In genomic region chr7:19253437-19253836, GRCm38 (mm10) we compare ENCODE assay signal across 29 mouse cellular contexts. TPM values are rescaled to one million over a fixed set of nuclear protein-coding genes. Genes with fewer than 3 reads are reported as not detected.
A peak's percentile ranks its signal among the peaks of the same experiment; 100 is the strongest.
DNase-seq lines count a peak whose midpoint lies in the region; ATAC-seq and TF ChIP-seq lines count a peak whose summit lies in the region.
"Had no signal": no experiment of that assay in that cellular context is flagged by ENCODE, and none has a peak within 500 bp of the region (broad histone marks: within the 10 kb centered on the region; RNA-seq: fewer than 3 reads in every experiment).

No protein-coding gene starts in this region.

- DNase-seq in heart, postnatal 14 days: no peak
- no peak for DNase-seq in liver
- DNase-seq: adrenal gland, postnatal 14 days; B cell, adult 2 months; cerebellum, adult 11 months; cerebellum, adult 8-10 months; cerebellum, postnatal 14 days; embryo, embryonic 11 days; gastrocnemius, postnatal 25 days; heart, adult 11 months; heart, postnatal 10 days had no signal

- no peaks in the 10 kb centered on the region for H3K79me2 ChIP-seq in myocyte (ENCODE audit: control insufficient read depth, insufficient read depth)

- H3K4me3 ChIP-seq in forebrain, embryonic 12.5 days (replicated peaks): no peak overlapping the region
- no peak overlapping the region for H3K4me3 ChIP-seq in forebrain, embryonic 16.5 days (replicated peaks; ENCODE audit: low read length)
- H3K4me3 ChIP-seq in heart, embryonic 15.5 days: no peak overlapping the region
- no peak overlapping the region for H3K4me3 ChIP-seq in liver, embryonic 15.5 days (replicated peaks)
- H3K4me3 ChIP-seq in myocyte: no peak overlapping the region
- H3K4me3 ChIP-seq: embryonic facial prominence, embryonic 15.5 days; erythroblast, embryonic 14.5 days; forebrain, embryonic 10.5 days; forebrain, embryonic 15.5 days; hindbrain, embryonic 13.5 days had no signal

- no peaks in the 10 kb centered on the region for H3K4me1 ChIP-seq in forebrain, embryonic 12.5 days
- H3K4me1 ChIP-seq in forebrain, embryonic 16.5 days (replicated peaks; ENCODE audit: control insufficient read depth, insufficient read depth, low read length): no peaks in the 10 kb centered on the region
- 0 out of 2 replicates have a peak, but pooled peaks cover 3% of the 10 kb centered on the region for H3K4me1 ChIP-seq in heart, embryonic 15.5 days (replicated peaks)
- peaks cover 38% of the 10 kb centered on the region for H3K4me1 ChIP-seq in liver, embryonic 15.5 days (replicated peaks)
- H3K4me1 ChIP-seq: forebrain, embryonic 15.5 days; hindbrain, embryonic 13.5 days had no signal

- no peak overlapping the region for H3ac ChIP-seq in myocyte (ENCODE audit: control insufficient read depth, insufficient read length)

- WGBS in forebrain, embryonic 12.5 days: 71% methylated on average over 5 of the region's 5 CpGs
- 63% methylated on average over 5 of the region's 5 CpGs for WGBS in forebrain, embryonic 16.5 days
- 55% methylated on average over 5 of the region's 5 CpGs for WGBS in heart, embryonic 15.5 days
- WGBS in liver, embryonic 15.5 days (ENCODE audit: insufficient replicate concordance): 58% methylated on average over 5 of the region's 5 CpGs

- H3K9ac ChIP-seq in forebrain, embryonic 12.5 days: no peak overlapping the region
- no peak overlapping the region for H3K9ac ChIP-seq in forebrain, embryonic 16.5 days (replicated peaks; ENCODE audit: low read depth, low read length)
- no peak overlapping the region for H3K9ac ChIP-seq in heart, embryonic 15.5 days
- H3K9ac ChIP-seq in liver, embryonic 15.5 days: no peak overlapping the region
- H3K9ac ChIP-seq: embryonic facial prominence, embryonic 15.5 days; forebrain, embryonic 15.5 days; hindbrain, embryonic 13.5 days had no signal

- H3K36me3 ChIP-seq in forebrain, embryonic 12.5 days (replicated peaks): peaks cover 31% of the 10 kb centered on the region
- peaks cover 10% of the 10 kb centered on the region for H3K36me3 ChIP-seq in forebrain, embryonic 16.5 days (ENCODE audit: control insufficient read depth, insufficient read depth)
- peaks cover 34% of the 10 kb centered on the region for H3K36me3 ChIP-seq in heart, embryonic 15.5 days
- H3K36me3 ChIP-seq in liver, embryonic 15.5 days (replicated peaks): peaks cover 41% of the 10 kb centered on the region
- peaks cover 13% of the 10 kb centered on the region for H3K36me3 ChIP-seq in myocyte (ENCODE audit: control insufficient read depth, insufficient read depth)

- ATAC-seq in forebrain, embryonic 12.5 days (ENCODE audit: low FRiP score): no peak
- ATAC-seq in forebrain, embryonic 16.5 days: no peak
- no peak for ATAC-seq in heart, embryonic 15.5 days (replicated peaks; ENCODE audit: insufficient number of reproducible peaks, insufficient read depth, low FRiP score, low read depth)
- ATAC-seq in liver, embryonic 15.5 days (ENCODE audit: insufficient read depth): no peak
- no peak for ATAC-seq in cerebellum, adult (ENCODE audit: insufficient number of reproducible peaks, low FRiP score, low TSS enrichment)
- ATAC-seq: forebrain, embryonic 15.5 days; hindbrain, postnatal 0 days had no signal

- no peaks in the 10 kb centered on the region for H3K27me3 ChIP-seq in forebrain, embryonic 12.5 days
- no peaks in the 10 kb centered on the region for H3K27me3 ChIP-seq in forebrain, embryonic 16.5 days (replicated peaks; ENCODE audit: control insufficient read depth, insufficient read depth, low read length)
- H3K27me3 ChIP-seq in heart, embryonic 15.5 days: no peaks in the 10 kb centered on the region
- no peaks in the 10 kb centered on the region for H3K27me3 ChIP-seq in liver, embryonic 15.5 days
- H3K27me3 ChIP-seq in myocyte (ENCODE audit: control insufficient read depth, insufficient read depth, insufficient read length): no peaks in the 10 kb centered on the region
- H3K27me3 ChIP-seq: embryonic facial prominence, embryonic 15.5 days; forebrain, embryonic 15.5 days; hindbrain, embryonic 13.5 days had no signal

- H3K4me2 ChIP-seq in forebrain, embryonic 12.5 days: no peak overlapping the region
- no peak overlapping the region for H3K4me2 ChIP-seq in forebrain, embryonic 16.5 days (ENCODE audit: low read length)
- H3K4me2 ChIP-seq in heart, embryonic 15.5 days: no peak overlapping the region
- no peak overlapping the region for H3K4me2 ChIP-seq in liver, embryonic 15.5 days
- H3K4me2 ChIP-seq in myocyte (ENCODE audit: low read depth): no peak overlapping the region
- H3K4me2 ChIP-seq: embryonic facial prominence, embryonic 15.5 days; forebrain, embryonic 15.5 days; heart, embryonic 11.5 days; hindbrain, embryonic 13.5 days had no signal

- H3K27ac ChIP-seq in forebrain, embryonic 12.5 days: 0 out of 2 replicates have a peak overlapping the region, but pooled peaks have one; percentile 8
- no peak overlapping the region for H3K27ac ChIP-seq in forebrain, embryonic 16.5 days (ENCODE audit: low read length)
- 0 out of 2 replicates have a peak overlapping the region, but pooled peaks have one; percentile 26 for H3K27ac ChIP-seq in heart, embryonic 15.5 days
- H3K27ac ChIP-seq in liver, embryonic 15.5 days (replicated peaks): peak overlapping the region; percentile 41
- H3K27ac ChIP-seq: embryonic facial prominence, embryonic 15.5 days; forebrain, embryonic 10.5 days; forebrain, embryonic 15.5 days; hindbrain, embryonic 13.5 days; hindbrain, postnatal 0 days had no signal

- intact Hi-C loops in heart, postnatal 14 days (cut with DNase I): no loop called here

- TF ChIP-seq POLR2A in myocyte (IDR thresholded peaks at IDR 0.05; ENCODE audit: insufficient read length, low read depth): no peak

- H3K9me3 ChIP-seq in forebrain, embryonic 12.5 days: no peaks in the 10 kb centered on the region
- no peaks in the 10 kb centered on the region for H3K9me3 ChIP-seq in forebrain, embryonic 16.5 days (ENCODE audit: control insufficient read depth, low read length)
- no peaks in the 10 kb centered on the region for H3K9me3 ChIP-seq in heart, embryonic 15.5 days (replicated peaks)
- no peaks in the 10 kb centered on the region for H3K9me3 ChIP-seq in liver, embryonic 15.5 days (replicated peaks)
- H3K9me3 ChIP-seq: embryonic facial prominence, embryonic 15.5 days; forebrain, embryonic 10.5 days; forebrain, embryonic 15.5 days; hindbrain, embryonic 13.5 days had no signal

TF ChIP-seq in myocyte, 11 proteins besides CTCF, POLR2A, EP300 and RAD21:
- TF ChIP-seq TCF3 (IDR thresholded peaks at IDR 0.05; ENCODE audit: insufficient read length, low read depth) (no peak), MYOG (IDR thresholded peaks at IDR 0.05; ENCODE audit: control insufficient read depth in 1 of 3, insufficient read depth in 1 of 3, insufficient read length in 2 of 3, low read depth in 2 of 3) (peak in 1 of 3 experiments; percentile 66), MAX (IDR thresholded peaks at IDR 0.05; ENCODE audit: low read depth) (no peak), POLR2AphosphoS2 (IDR thresholded peaks at IDR 0.05; ENCODE audit: insufficient read length, low read depth) (peak; percentile 91), MYOD1 (IDR thresholded peaks at IDR 0.05; ENCODE audit: control insufficient read depth in 1 of 3, insufficient read length in 2 of 3, low read depth in 2 of 3) (peak in 1 of 3 experiments; percentile 9), USF1 (IDR thresholded peaks at IDR 0.05; ENCODE audit: low read depth) (no peak)

RNA-seq across cellular contexts. Expression of gene Vasp, which starts 18.2 kb away (rescaled TPM):
- polyA plus RNA-seq in forebrain, embryonic 12.5 days (2016; fragmentation: Nextera tagmentation; extraction: Ambion mirVana): 42.4 and 43.0 TPM in 2 replicates
- 38.0 and 40.3 TPM in 2 replicates for polyA plus RNA-seq in forebrain, embryonic 16.5 days (2015; fragmentation: Nextera tagmentation; extraction: Ambion mirVana)
- polyA plus RNA-seq in heart, embryonic 15.5 days (2015; fragmentation: Nextera tagmentation; extraction: Ambion mirVana): 81.2 and 81.6 TPM in 2 replicates
- total RNA-seq in heart, postnatal 14 days (2021): 10 to 100 TPM; 55.7 to 59.1 TPM
- polyA plus RNA-seq in liver, embryonic 15.5 days (2015; fragmentation: Nextera tagmentation; extraction: Ambion mirVana): 41.2 and 42.4 TPM in 2 replicates
- polyA plus RNA-seq in myocyte (2012; fragmentation: generic; extraction: Trizol): 189 TPM

RNA-seq across cellular contexts. Expression of gene Opa3, which starts 25.3 kb away (rescaled TPM):
- 45.5 and 48.3 TPM in 2 replicates for polyA plus RNA-seq in forebrain, embryonic 12.5 days (2016; fragmentation: Nextera tagmentation; extraction: Ambion mirVana)
- 43.5 and 43.8 TPM in 2 replicates for polyA plus RNA-seq in forebrain, embryonic 16.5 days (2015; fragmentation: Nextera tagmentation; extraction: Ambion mirVana)
- 33.8 and 37.9 TPM in 2 replicates for polyA plus RNA-seq in heart, embryonic 15.5 days (2015; fragmentation: Nextera tagmentation; extraction: Ambion mirVana)
- total RNA-seq in heart, postnatal 14 days (2021): 10 to 100 TPM; 54.8 to 58.3 TPM
- 15.3 and 16.0 TPM in 2 replicates for polyA plus RNA-seq in liver, embryonic 15.5 days (2015; fragmentation: Nextera tagmentation; extraction: Ambion mirVana)
- polyA plus RNA-seq in myocyte (2012; fragmentation: generic; extraction: Trizol): 29.8 TPM

RNA-seq across cellular contexts. Expression of gene Ppm1n, which starts 26.4 kb away (rescaled TPM):
- 0.19 TPM in 1 of 2 replicates, not detected in the other for polyA plus RNA-seq in forebrain, embryonic 12.5 days (2016; fragmentation: Nextera tagmentation; extraction: Ambion mirVana)
- polyA plus RNA-seq in forebrain, embryonic 16.5 days (2015; fragmentation: Nextera tagmentation; extraction: Ambion mirVana): 0.39 and 0.61 TPM in 2 replicates
- polyA plus RNA-seq in heart, embryonic 15.5 days (2015; fragmentation: Nextera tagmentation; extraction: Ambion mirVana): 0.11 and 0.16 TPM in 2 replicates
- not detected for total RNA-seq in heart, postnatal 14 days (2021)
- polyA plus RNA-seq in liver, embryonic 15.5 days (2015; fragmentation: Nextera tagmentation; extraction: Ambion mirVana): 0.05 TPM in 1 of 2 replicates, not detected in the other
- polyA plus RNA-seq in myocyte (2012; fragmentation: generic; extraction: Trizol): 0.42 TPM
- total RNA-seq: adrenal gland, adult 18-20 months; common myeloid progenitor, adult 5-6 weeks; gastrocnemius, postnatal 25 days; hematopoietic stem cell, adult 5-6 weeks; MEL had no signal
- polyA plus RNA-seq: embryonic facial prominence, embryonic 11.5 days; erythroblast, embryonic 14.5 days had no signal

RNA-seq across cellular contexts. Expression of gene Rtn2, which starts 29.0 kb away (rescaled TPM):
- polyA plus RNA-seq in forebrain, embryonic 12.5 days (2016; fragmentation: Nextera tagmentation; extraction: Ambion mirVana): 70.3 and 74.1 TPM in 2 replicates
- 127 and 128 TPM in 2 replicates for polyA plus RNA-seq in forebrain, embryonic 16.5 days (2015; fragmentation: Nextera tagmentation; extraction: Ambion mirVana)
- 27.2 TPM in 2 replicates for polyA plus RNA-seq in heart, embryonic 15.5 days (2015; fragmentation: Nextera tagmentation; extraction: Ambion mirVana)
- total RNA-seq in heart, postnatal 14 days (2021): 100 to 1,000 TPM; 106 to 122 TPM
- polyA plus RNA-seq in liver, embryonic 15.5 days (2015; fragmentation: Nextera tagmentation; extraction: Ambion mirVana): 3.9 and 5.2 TPM in 2 replicates
- 340 TPM for polyA plus RNA-seq in myocyte (2012; fragmentation: generic; extraction: Trizol)
- total RNA-seq: hematopoietic stem cell, adult 5-6 weeks had no signal

RNA-seq across cellular contexts. Expression of gene Gpr4, which starts 41.1 kb away (rescaled TPM):
- 1.6 and 1.7 TPM in 2 replicates for polyA plus RNA-seq in forebrain, embryonic 12.5 days (2016; fragmentation: Nextera tagmentation; extraction: Ambion mirVana)
- polyA plus RNA-seq in forebrain, embryonic 16.5 days (2015; fragmentation: Nextera tagmentation; extraction: Ambion mirVana): 2.5 and 2.7 TPM in 2 replicates
- polyA plus RNA-seq in heart, embryonic 15.5 days (2015; fragmentation: Nextera tagmentation; extraction: Ambion mirVana): 2.1 and 2.2 TPM in 2 replicates
- total RNA-seq in heart, postnatal 14 days (2021): 10 to 100 TPM in 1 of 2 experiments, 1 to 10 TPM in 1; 9.9 to 11.2 TPM
- 0.50 TPM in 2 replicates for polyA plus RNA-seq in liver, embryonic 15.5 days (2015; fragmentation: Nextera tagmentation; extraction: Ambion mirVana)
- polyA plus RNA-seq in myocyte (2012; fragmentation: generic; extraction: Trizol): 0.10 TPM
- total RNA-seq: common myeloid progenitor, adult 5-6 weeks had no signal
- polyA plus RNA-seq: erythroblast, embryonic 14.5 days had no signal
